Mouse (Mus musculus) ovary, postnatal 14 days (tissue): ENCODE results near the gene 1810046K07Rik.

ENCODE experiments used
- DNase-seq: peaks from one replicate; pipeline ENCODE4 v3.0.0; 2022; ENCODE audit warnings: low spot score

1810046K07Rik gene

GRCm38 (mm10) chr9:51328731-51329130 is at the start of gene 1810046K07Rik:
Gene 1810046K07Rik, minus strand, starts transcription at chr9:51328917.
- no peak for DNase-seq

- no peak for DNase-seq
Observed at GRCm38 (mm10) chr9:51369560-51369959, 40.8 kb upstream of the 1810046K07Rik start.

- no peak for DNase-seq
Observed at GRCm38 (mm10) chr9:51367124-51367523, 38.4 kb upstream of the 1810046K07Rik start.

GRCm38 (mm10) chr9:51364059-51364458 is 35.3 kb upstream of the 1810046K07Rik start:
- no peak for DNase-seq

GRCm38 (mm10) chr9:51353511-51353910 is 24.8 kb upstream of the 1810046K07Rik start:
- DNase-seq, result no peak

GRCm38 (mm10) chr9:51352896-51353295 is 24.2 kb upstream of the 1810046K07Rik start:
- DNase-seq, result no peak

GRCm38 (mm10) chr9:51349422-51349821 is 20.7 kb upstream of the 1810046K07Rik start:
- DNase-seq, result no peak

- no peak for DNase-seq
Observed at GRCm38 (mm10) chr9:51345768-51346167, 17.1 kb upstream of the 1810046K07Rik start.

GRCm38 (mm10) chr9:51335294-51336010 is 6.7 kb upstream of the 1810046K07Rik start:
- DNase-seq, result peak; percentile 85

GRCm38 (mm10) chr9:51331449-51332238 is 2.9 kb upstream of the 1810046K07Rik start:
- DNase-seq, result no peak

GRCm38 (mm10) chr9:51327555-51327903 is 1.2 kb downstream of the 1810046K07Rik start:
- DNase-seq, result no peak

GRCm38 (mm10) chr9:51326619-51327554 is 1.8 kb downstream of the 1810046K07Rik start:
- DNase-seq, result no peak

- no peak for DNase-seq
Observed at GRCm38 (mm10) chr9:51324406-51325065, 4.2 kb downstream of the 1810046K07Rik start.

- no peak for DNase-seq
Observed at GRCm38 (mm10) chr9:51320096-51320495, 8.6 kb downstream of the 1810046K07Rik start.

GRCm38 (mm10) chr9:51318246-51318645 is 10.5 kb downstream of the 1810046K07Rik start:
- no peak for DNase-seq

- no peak for DNase-seq
Observed at GRCm38 (mm10) chr9:51317322-51317721, 11.4 kb downstream of the 1810046K07Rik start.

GRCm38 (mm10) chr9:51315402-51316063 is 13.2 kb downstream of the 1810046K07Rik start:
- no peak for DNase-seq

- DNase-seq, result no peak
Observed at GRCm38 (mm10) chr9:51312554-51313317, 16.0 kb downstream of the 1810046K07Rik start.

- no peak for DNase-seq
Observed at GRCm38 (mm10) chr9:51310515-51310914, 18.2 kb downstream of the 1810046K07Rik start.

GRCm38 (mm10) chr9:51306351-51306750 is 22.4 kb downstream of the 1810046K07Rik start:
- DNase-seq, result no peak
